Mouse (Mus musculus): ENCODE results near the gene Dnmt3l. TPM values are rescaled to one million over a fixed set of nuclear protein-coding genes. Genes with fewer than 3 reads are reported as not detected.
A peak's percentile ranks its signal among the peaks of the same experiment; 100 is the strongest.
"Not testable (repeated sequence)": the region's sequence is repeated elsewhere in the genome, so short reads cannot be mapped to it uniquely, and the experiment has no call there.

Dnmt3l gene
- total RNA-seq, 1 experiment from 2014 or later = not detected

DNA sequence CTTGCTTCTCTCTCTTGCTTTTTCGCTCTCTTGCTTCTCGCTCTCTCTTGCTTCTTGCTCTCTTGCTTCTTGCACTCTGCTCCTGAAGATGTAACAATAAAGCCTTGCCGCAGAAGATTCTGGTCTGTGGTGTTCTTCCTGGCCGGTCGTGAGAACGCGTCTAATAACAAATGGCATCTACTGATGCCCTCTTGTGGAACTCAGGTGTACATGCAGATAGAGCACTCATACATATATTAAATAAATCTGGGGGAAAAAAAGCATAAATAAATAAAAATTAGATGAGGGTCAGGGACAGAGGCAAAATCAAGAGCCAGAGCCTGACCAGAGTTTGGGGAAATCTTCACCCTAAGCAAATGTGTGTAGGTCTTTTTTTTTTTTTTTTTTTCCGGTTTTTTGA is 16.3 kb upstream of the Dnmt3l start:
- ATAC-seq (ENCODE audit: extremely low read depth, insufficient number of reproducible peaks, low FRiP score, poor library complexity, severe bottlenecking) = not testable (repeated sequence)

DNA sequence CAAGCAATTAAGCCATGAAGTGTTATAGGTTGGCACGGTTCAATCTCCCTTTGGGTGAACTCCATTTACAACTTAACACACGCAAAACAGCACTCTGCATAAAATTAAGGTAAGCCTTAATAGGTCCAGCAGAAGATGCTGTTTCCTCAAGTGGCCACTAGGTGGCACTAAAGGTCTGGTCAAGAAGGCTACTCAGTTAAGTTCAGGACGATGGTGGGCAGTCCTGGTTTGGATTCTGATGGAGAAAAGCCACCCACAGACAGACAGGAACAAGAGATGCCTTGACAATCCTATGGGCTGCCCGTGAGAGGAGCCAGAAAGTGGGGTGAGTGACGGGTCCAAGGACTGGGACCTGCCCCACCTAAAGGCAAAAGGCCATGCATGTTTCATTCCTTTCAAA is 13.6 kb upstream of the Dnmt3l start:
- ATAC-seq (ENCODE audit: extremely low read depth, insufficient number of reproducible peaks, low FRiP score, poor library complexity, severe bottlenecking) = peak; percentile 91

DNA sequence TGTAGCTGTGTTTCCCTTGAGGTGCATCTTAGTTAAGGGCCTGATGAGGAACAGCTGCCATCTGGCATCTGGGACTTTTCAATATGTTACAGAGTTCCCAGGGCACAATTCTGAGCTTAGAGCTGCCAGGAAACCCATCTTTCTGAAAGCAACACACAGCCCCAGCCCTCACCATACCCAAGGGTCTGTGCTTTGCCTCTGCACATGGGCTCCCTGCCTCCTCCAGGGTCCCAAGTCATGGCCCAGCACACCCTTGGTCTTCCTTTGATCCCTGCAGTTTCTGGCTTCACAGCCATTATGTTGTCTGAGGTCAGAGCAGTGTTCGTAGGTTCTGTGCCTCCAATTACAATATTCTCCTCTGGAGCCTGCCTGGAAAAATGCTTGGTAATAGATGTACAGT is 12.7 kb upstream of the Dnmt3l start:
- no peak for ATAC-seq (ENCODE audit: extremely low read depth, insufficient number of reproducible peaks, low FRiP score, poor library complexity, severe bottlenecking)

DNA sequence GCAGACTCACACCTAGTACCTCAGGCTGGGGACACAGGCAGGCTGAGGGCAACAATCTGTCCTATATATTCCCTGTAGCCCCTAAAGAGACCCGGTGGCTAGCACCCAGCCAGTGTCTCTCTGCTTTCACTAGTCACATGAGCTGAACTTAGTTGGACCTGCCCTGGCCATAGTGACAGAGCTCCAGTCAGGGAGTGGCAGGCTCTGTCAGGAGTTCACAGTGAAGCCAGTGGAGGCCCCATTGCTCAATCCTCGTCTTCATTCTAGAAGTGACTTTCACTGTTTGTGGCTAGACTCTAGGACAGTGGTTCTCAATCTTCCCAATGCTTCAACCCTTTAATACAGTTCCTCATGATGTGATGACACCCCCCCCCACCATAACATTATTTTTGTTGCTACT is 9.8 kb upstream of the Dnmt3l start:
- ATAC-seq (ENCODE audit: extremely low read depth, insufficient number of reproducible peaks, low FRiP score, poor library complexity, severe bottlenecking) = no peak

DNA sequence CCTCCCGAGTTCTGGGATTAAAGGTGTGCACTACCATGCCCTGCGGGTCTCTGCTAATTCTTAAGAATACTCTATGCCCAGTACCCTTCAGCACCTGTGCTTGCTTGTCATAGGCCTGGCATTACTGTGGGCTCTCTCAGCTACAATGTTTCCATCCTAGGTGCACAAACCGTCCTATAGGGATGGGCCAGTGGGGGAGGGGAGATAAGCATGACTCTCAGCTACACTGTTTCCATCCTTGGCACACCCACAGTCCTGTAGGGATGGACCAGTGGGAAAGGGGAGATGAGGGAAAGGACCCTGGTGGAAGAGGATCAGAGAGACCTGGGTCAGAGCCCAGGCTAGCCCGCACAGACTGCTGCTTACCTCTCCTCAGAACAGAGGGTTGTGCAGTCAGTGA is 4.6 kb upstream of the Dnmt3l start:
- no peak for ATAC-seq (ENCODE audit: extremely low read depth, insufficient number of reproducible peaks, low FRiP score, poor library complexity, severe bottlenecking)

DNA sequence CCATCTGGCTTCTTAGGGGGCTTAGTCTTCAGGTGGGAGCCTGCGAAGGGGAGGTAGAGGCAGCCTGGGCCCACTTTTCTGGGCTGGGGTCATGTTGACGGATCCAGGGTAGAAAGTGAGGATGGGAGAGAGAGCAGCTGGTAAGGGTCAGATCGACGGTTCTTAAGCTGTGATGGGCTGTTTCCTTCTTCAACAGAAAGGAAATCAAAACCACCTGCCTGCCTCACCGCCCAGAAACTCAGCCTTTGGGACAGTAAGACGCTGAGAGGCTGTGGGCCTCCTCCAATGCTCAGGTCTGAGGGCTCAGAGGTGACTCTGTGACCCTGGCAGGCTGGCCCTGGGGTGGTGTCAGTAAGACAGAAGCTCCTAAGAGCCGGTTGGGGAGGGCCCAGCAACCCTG is 349 bp downstream of the Dnmt3l start:
- ATAC-seq (ENCODE audit: extremely low read depth, insufficient number of reproducible peaks, low FRiP score, poor library complexity, severe bottlenecking) = no peak

DNA sequence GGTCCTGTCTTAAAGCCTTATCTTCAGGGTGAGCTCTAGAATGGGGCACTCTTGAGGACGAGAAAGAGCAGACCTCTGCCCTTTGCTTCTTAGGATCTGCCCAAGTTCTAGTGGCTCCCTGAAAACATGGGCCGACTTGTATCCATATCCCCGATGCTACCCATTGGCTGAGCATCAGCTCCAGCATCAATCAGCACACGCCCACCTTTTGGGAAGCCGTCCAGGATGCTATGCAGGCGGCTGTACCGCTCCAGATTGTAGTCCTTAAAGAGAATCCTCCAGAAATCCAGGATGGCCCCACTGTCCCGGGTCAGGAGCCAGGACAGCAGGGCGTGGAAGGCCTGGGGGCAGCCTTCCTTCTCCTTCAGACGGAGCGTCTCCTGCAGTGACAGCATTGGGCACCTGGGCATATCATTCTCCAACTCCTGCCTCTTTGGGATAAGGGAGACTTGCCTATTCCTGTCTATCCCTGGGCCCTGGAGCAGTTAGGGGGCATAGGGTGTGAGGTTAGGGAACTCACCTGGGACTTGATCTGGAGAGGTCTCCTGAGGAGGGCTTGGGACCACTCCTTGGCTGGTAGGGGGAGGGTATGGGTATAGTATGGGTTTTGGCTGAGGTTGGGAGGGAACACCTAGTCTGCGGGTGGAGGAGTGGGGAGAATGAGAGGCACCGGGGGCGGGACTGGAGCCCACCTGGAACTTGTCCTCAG is 1.1 kb downstream of the Dnmt3l start:
- no peak for ATAC-seq (ENCODE audit: extremely low read depth, insufficient number of reproducible peaks, low FRiP score, poor library complexity, severe bottlenecking)

DNA sequence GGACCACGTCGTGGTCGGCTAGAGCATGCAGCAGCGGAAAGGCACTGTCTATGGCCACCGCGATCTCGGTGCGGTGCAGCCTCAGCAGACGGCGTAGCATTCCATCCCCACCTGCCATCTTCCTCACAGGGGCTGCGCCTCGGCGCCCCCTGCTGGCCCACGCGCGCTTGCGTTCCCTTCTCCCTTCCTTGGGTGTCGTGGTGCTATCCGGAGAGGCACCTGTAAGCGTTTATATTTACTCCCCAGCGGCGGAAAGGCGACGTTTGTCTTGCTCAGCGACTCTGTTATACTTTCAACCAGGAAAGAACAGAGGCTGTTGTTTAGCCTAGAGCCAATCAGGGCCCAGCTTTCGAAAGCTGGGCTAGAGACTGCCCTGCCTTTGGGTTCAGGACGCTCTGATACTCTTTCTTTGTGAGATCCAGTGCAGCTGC is 1.7 kb downstream of the Dnmt3l start, which contains the start of gene Aire:
Gene Aire (minus strand): TSS at position 205 of the 431 bp plus-strand sequence.
- peak; percentile 71 for ATAC-seq (ENCODE audit: extremely low read depth, insufficient number of reproducible peaks, low FRiP score, poor library complexity, severe bottlenecking)

DNA sequence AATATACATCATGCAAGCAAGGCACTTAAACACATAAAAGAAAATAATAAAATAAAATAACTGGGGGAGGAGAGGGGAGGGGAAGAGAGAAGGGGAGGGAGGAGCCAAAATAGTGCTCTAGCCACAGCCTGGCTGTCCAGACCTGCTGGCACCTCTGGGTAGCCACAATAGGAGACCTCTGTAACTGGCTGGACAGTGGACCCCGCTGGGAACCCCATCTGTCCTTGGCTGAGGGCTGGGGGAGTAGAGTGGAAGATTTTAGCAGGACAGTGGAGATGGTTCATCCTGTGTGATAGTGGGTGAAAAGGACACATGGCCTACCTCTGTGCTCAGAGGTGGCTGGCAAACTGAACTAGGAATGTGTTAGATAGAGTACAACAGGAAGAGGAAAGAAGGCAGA is 2.8 kb downstream of the Dnmt3l start:
- ATAC-seq (ENCODE audit: extremely low read depth, insufficient number of reproducible peaks, low FRiP score, poor library complexity, severe bottlenecking) = no peak

DNA sequence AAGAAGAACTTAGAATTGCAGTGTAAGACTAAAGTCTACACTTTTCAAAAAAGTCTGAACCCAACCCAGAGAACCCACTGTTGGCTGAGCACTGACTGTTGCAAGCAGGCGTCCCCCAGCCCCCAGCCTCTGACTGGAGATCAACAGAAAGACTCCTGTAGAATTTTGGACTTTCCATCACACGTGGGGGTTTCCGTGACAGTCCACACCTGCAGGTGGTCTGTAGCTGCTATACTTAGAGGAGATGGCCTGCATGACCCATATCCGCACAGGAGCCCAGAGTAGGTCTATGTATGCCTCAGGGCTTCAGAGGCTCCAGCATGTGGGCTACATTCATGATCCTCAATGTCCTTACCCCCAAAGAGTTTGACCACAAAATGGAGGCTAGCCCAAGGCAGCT is 4.6 kb downstream of the Dnmt3l start:
- no peak for ATAC-seq (ENCODE audit: extremely low read depth, insufficient number of reproducible peaks, low FRiP score, poor library complexity, severe bottlenecking)

DNA sequence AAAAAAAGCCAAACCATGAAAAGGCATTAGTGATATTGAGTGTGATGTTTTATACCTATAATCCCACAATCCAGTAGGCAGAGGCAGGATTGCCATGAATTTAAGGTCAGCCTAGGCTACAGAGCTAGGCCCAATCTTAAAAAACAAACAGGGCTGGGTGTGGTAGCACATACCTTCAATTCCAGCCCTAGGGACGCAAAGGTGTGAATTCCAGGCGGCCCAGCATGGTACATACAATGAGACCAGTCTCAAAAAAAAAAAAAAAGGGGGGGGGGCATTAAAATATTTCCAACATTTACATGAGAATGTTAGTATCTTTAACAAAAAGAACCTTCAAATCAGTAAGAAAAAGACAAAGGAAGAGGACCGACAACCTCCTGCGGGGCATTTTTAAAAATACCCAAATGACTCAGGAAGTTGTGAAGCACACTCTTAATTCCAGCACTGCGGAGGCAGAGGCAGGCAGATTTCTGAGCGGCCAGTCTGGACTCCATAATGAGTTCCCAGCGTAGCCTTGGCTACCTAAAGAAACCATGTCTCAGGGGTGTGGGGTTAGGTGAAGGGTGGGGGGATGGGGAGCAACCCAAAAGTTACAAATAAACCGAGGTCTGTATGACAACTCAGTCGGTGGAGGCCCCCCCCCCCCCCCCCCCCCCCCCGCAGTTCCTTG is 6.4 kb downstream of the Dnmt3l start:
- no peak for ATAC-seq (ENCODE audit: extremely low read depth, insufficient number of reproducible peaks, low FRiP score, poor library complexity, severe bottlenecking)

DNA sequence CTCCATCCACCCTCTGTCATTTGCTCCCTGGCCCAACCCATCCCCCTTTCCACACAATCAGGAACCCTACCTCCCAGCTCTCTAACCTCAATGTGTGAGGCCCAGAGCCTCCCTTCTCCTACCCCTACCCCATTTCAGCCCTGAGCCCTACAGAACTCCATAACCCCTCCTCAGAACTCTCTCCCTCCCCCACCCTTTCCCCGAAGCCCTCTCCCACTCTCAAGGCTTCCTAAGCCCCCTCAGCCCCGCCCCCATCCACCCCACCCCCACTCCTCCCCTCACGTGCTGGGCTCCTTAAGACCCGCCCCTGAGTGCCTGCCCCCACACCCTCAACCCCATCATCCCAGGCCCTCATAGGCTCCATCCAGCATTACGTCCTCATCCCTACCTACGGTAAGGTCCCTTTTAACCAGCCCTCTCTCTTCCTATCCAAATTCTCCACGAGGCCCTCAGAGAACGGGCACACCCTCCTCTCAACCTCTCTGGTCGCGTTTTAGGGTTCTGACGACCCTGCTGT is 7.8 kb downstream of the Dnmt3l start:
- ATAC-seq (ENCODE audit: extremely low read depth, insufficient number of reproducible peaks, low FRiP score, poor library complexity, severe bottlenecking) = no peak

DNA sequence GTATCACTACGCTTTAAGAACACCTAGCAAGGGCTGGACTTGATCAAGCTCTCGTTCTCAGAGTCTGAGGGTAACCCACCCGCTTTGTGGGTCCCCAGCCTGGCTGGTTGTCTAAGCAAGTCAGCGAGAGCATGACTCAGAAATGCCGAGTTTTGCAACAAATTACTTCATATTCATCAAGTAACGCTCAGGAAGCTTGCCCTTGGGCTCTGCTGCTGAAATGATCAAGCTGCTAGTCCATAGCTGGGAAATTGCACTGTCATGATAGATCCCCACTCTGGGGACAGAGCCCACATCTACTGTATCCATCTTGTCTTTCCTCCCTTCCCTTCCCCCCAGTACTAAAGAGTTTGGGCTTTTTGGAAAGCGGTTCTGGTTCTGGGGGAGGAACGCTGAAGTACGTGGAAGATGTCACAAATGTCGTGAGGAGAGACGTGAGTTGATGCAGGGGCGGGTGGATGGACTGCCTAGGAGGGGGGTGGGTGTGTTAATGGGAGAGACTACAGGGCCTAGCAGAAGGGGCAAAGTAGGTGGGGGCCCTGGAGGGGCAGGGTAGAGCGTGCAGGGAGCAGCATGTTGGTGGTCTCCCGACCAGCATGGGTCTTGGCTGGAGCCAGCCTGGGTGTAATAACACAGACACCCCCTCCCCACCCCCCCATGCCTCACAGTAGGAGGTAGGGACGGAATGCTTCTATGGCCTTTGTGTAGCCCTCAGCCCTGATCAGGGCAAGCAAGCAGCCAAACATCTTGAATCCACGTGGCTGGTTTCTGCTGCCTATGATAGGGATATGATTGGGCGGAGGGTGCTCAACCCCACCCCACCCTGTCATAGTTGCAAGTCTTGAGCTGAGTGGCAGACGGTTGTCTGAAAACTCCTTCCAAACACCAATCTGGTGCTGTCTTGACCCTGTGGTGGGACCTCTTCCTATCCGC is 13.2 kb downstream of the Dnmt3l start:
- peak; percentile 18; the same call in 1 of the 2 replicates for ATAC-seq (ENCODE audit: extremely low read depth, insufficient number of reproducible peaks, low FRiP score, poor library complexity, severe bottlenecking)

DNA sequence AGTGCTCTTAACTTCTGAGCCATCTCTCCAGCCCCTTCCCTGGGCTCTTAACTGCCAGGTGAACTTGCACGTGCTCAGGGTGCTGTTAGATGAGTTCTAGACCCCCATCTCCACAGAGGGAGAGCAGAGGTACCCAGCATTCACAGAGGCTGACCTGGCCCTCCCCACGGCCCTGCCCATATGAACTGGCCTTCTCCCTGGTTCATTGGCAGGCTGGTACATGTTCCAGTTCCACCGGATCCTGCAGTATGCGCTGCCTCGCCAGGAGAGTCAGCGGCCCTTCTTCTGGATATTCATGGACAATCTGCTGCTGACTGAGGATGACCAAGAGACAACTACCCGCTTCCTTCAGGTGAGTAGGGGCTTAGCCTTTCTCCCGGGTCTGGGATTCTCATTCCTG is 15.3 kb downstream of the Dnmt3l start:
- ATAC-seq (ENCODE audit: extremely low read depth, insufficient number of reproducible peaks, low FRiP score, poor library complexity, severe bottlenecking) = no peak

DNA sequence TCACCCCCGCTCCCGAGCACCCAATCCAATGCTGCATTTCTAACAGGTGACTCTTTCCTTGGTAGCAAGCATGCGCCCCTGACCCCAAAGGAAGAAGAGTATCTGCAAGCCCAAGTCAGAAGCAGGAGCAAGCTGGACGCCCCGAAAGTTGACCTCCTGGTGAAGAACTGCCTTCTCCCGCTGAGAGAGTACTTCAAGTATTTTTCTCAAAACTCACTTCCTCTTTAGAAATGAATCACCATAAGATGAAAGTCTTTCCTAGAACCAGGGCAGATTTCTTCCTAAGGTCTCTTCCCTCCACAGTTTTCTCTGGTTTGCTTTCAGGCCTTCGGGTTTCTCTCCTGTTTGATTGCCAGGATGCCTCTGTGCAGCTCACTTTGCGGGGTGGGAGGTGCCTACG is 21.4 kb downstream of the Dnmt3l start:
- ATAC-seq (ENCODE audit: extremely low read depth, insufficient number of reproducible peaks, low FRiP score, poor library complexity, severe bottlenecking) = 0 out of 2 replicates have a peak, but pooled peaks have one; percentile 3

DNA sequence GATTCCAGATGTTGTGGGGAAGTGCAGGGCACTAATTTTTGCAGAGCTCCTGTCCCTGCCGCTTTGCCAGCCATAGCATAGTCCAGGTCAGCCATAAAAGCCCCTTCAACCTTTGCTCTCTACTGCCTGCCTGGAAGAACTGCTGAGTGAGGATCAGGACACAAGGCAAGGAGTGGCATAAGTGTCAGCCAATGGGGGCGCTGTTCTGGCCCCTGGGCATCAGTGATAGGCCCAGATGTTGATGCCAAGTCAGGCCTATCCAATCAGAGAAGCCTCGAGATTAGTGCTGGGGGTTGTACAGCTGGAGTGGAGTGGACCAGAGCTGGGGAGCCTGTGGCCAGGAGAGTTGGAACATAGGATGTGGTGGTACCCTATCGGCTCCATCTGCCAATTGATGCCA is 25.5 kb downstream of the Dnmt3l start:
- ATAC-seq (ENCODE audit: extremely low read depth, insufficient number of reproducible peaks, low FRiP score, poor library complexity, severe bottlenecking) = peak; percentile 22; the same call in 1 of the 2 replicates

DNA sequence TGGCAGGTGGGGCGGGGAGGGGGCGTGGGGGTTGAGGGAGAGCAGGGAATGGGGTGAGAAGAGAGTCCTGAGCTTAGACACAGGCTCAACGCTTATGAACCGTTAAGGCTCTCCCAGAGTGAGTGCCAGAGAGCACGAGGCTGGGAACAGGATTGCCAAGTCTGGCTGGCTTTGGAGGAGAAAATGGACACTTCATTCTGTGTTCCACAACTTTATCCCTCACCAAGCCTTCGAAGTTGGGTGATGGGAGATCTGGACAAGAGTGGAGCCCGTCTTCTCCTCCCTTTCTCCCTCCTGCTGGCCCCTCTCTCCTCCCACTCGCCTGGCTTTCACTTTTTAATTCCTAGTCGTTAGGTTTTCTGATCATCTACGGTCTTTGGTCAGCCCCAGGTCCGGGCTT is 26.8 kb downstream of the Dnmt3l start:
- no peak for ATAC-seq (ENCODE audit: extremely low read depth, insufficient number of reproducible peaks, low FRiP score, poor library complexity, severe bottlenecking)

DNA sequence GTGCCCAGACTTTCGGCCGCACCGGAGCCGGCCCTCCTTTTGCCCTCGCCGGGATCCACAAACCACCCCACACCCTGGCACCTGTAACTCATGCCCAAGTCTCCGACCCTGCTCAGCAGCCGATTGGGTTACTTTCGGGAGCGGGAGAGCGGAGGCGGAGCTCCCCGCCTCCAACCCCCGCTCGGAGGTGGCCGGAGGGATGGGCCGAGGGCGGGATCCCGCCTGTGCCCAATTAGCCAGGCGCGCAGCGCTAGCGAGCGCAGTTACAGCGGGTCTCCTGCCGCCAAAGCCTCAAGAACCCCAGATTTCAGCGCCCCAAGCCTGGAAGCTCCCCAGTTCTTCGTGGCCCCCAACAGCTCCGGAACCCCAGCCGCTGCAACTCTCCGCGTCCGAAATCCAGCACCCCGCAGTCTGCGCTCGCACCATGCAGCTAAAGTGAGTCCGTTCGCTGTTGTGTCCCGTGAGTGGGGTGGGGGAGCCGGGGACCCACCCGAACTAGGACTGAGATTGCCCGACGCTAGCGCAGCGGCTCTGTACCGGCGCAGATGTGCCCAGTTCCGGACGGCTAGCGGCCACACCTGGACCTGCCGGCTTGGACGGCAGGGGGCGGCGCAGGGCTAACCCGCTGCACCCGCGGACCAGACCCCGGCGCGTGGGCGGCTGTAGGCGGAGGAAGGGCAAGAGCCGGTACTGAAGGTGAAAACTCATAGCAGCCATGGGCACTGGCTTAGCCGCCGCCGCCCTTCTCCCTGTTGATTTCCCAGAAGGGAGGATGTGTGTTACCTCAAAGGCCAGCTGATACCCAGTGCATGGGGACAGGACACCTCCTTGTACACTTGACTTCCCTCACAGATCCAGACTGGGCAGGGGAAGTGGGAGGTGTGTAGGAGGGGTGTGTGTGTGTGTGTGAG is 27.6 kb downstream of the Dnmt3l start, which contains the start of gene Icosl:
Gene Icosl (plus strand): TSS at position 202 of the 911 bp plus-strand sequence.
- ATAC-seq (ENCODE audit: extremely low read depth, insufficient number of reproducible peaks, low FRiP score, poor library complexity, severe bottlenecking) = peak; percentile 72
